Mouse (Mus musculus) MEL (cell line): Measurements from ENCODE around the gene Cep350. TPM values are rescaled to one million over a fixed set of nuclear protein-coding genes. Genes with fewer than 3 reads are reported as not detected.

Experiments
- DNase-seq: peaks from one replicate; pipeline ENCODE4 v3.0.0; 2011; ENCODE audit warnings: low read depth, low spot score
- H3K27ac ChIP-seq: 2 replicates; pipeline ENCODE4 v1.5.1; 2012; ENCODE audit warnings: low read depth, mild to moderate bottlenecking, control low read depth, low read length, moderate library complexity; ENCODE audit not compliant: control insufficient read depth
- H3K27me3 ChIP-seq, 2 experiments: fragments of 150-350 bp in 1 of 2; sonication (generic) in 1 of 2; 2 replicates each; pipeline ENCODE4 v1.6.1; 2012; ENCODE audit warnings: low read length in 2 of 2, mild to moderate bottlenecking in 2 of 2, improper control_type of control experiment in 1 of 2, moderate library complexity in 1 of 2; ENCODE audit not compliant: insufficient read depth in 2 of 2, control insufficient read depth in 1 of 2
- H3K36me3 ChIP-seq, 2 experiments: 2 replicates each; pipeline ENCODE4 v1.6.1; 2012 to 2014; ENCODE audit warnings: low read length in 2 of 2, improper control_type of control experiment in 1 of 2, inconsistent platforms in 1 of 2, mild to moderate bottlenecking in 1 of 2; ENCODE audit not compliant: insufficient read depth in 2 of 2, control insufficient read depth in 1 of 2
- H3K4me1 ChIP-seq, 2 experiments: fragments of 150-350 bp in 1 of 2; sonication (generic) in 1 of 2; 2 replicates each; pipeline ENCODE4 v1.6.1; 2012; ENCODE audit warnings: low read length in 2 of 2, improper control_type of control experiment in 1 of 2, mild to moderate bottlenecking in 1 of 2; ENCODE audit not compliant: insufficient read depth in 2 of 2, control insufficient read depth in 1 of 2
- H3K4me3 ChIP-seq, 2 experiments: fragments of 150-350 bp in 1 of 2; sonication (generic) in 1 of 2; 2 replicates each; pipeline ENCODE4 v1.5.1; 2012; ENCODE audit warnings: low read depth in 2 of 2, low read length in 2 of 2, mild to moderate bottlenecking in 2 of 2, moderate library complexity in 2 of 2, control low read depth in 1 of 2, improper control_type of control experiment in 1 of 2; ENCODE audit not compliant: control insufficient read depth in 1 of 2, insufficient read depth in 1 of 2
- H3K79me2 ChIP-seq: 2 replicates; pipeline ENCODE4 v1.6.1; 2012; ENCODE audit warnings: mild to moderate bottlenecking, low read length, moderate library complexity; ENCODE audit not compliant: control insufficient read depth, poor library complexity, insufficient read depth
- H3K9ac ChIP-seq: 2 replicates; pipeline ENCODE4 v1.6.1; 2012; ENCODE audit warnings: low read depth, mild to moderate bottlenecking, control low read depth, low read length, moderate library complexity; ENCODE audit not compliant: control insufficient read depth, poor library complexity, severe bottlenecking
- H3K9me3 ChIP-seq: fragments of 150-350 bp; sonication (generic); replicated peaks from 2 replicates; pipeline ENCODE4 v1.6.1; 2012; ENCODE audit warnings: mild to moderate bottlenecking, low read length, improper control_type of control experiment, moderate library complexity; ENCODE audit not compliant: insufficient read depth
- BHLHE40 ChIP-seq: IDR thresholded peaks from 2 replicates; pipeline ENCODE4 v1.6.1; 2012; ENCODE audit warnings: low read depth, mild to moderate bottlenecking, inconsistent platforms, low read length, improper control_type of control experiment, borderline replicate concordance
- CHD2 ChIP-seq: IDR thresholded peaks from 2 replicates; pipeline ENCODE4 v1.6.1; 2011; ENCODE audit warnings: low read length, improper control_type of control experiment
- CTCF ChIP-seq, 3 experiments: IDR thresholded peaks in 2 of 3; conservative IDR thresholded peaks in 1 of 3; 2 replicates each; pipeline ENCODE4 v1.5.1; 2011 to 2012; ENCODE audit warnings: low read length in 3 of 3, low read depth in 2 of 3, mild to moderate bottlenecking in 2 of 3, improper control_type of control experiment in 1 of 3, inconsistent platforms in 1 of 3, mixed read lengths in 1 of 3, moderate library complexity in 1 of 3; ENCODE audit not compliant: control insufficient read depth in 1 of 3, insufficient read depth in 1 of 3, poor library complexity in 1 of 3, severe bottlenecking in 1 of 3
- ELF1 ChIP-seq: IDR thresholded peaks from 2 replicates; pipeline ENCODE4 v1.6.1; 2014; ENCODE audit warnings: low read depth, mild to moderate bottlenecking, inconsistent platforms, low read length, improper control_type of control experiment, moderate library complexity
- EP300 ChIP-seq, 2 experiments: IDR thresholded peaks; 2 replicates each; pipeline ENCODE4 v1.6.1; 2011; ENCODE audit warnings: improper control_type of control experiment in 2 of 2, low read length in 2 of 2, low read depth in 1 of 2, mild to moderate bottlenecking in 1 of 2
- ETS1 ChIP-seq: IDR thresholded peaks from 2 replicates; pipeline ENCODE4 v1.6.1; 2012; ENCODE audit warnings: low read depth, mild to moderate bottlenecking, inconsistent platforms, low read length, improper control_type of control experiment, moderate library complexity
- GABPA ChIP-seq: IDR thresholded peaks from 2 replicates; pipeline ENCODE4 v1.6.1; 2012; ENCODE audit warnings: low read depth, mild to moderate bottlenecking, inconsistent platforms, low read length, improper control_type of control experiment, moderate library complexity
- GATA1 ChIP-seq: IDR thresholded peaks from 2 replicates; pipeline ENCODE4 v1.6.1; 2011; ENCODE audit warnings: low read depth, low read length, improper control_type of control experiment
- KAT2A ChIP-seq: conservative IDR thresholded peaks from 2 replicates; pipeline ENCODE4 v1.6.1; 2012; ENCODE audit warnings: low read depth, low read length, improper control_type of control experiment, inconsistent platforms
- MAFK ChIP-seq: IDR thresholded peaks from 2 replicates; pipeline ENCODE4 v1.6.1; 2011; ENCODE audit warnings: low read depth, mild to moderate bottlenecking, low read length, improper control_type of control experiment, borderline replicate concordance
- MAX ChIP-seq: IDR thresholded peaks from 2 replicates; pipeline ENCODE4 v1.6.1; 2011; ENCODE audit warnings: low read length, improper control_type of control experiment
- MEF2A ChIP-seq: IDR thresholded peaks from 2 replicates; pipeline ENCODE4 v1.6.1; 2014; ENCODE audit warnings: low read depth, mild to moderate bottlenecking, inconsistent platforms, low read length, improper control_type of control experiment; ENCODE audit not compliant: poor library complexity, insufficient replicate concordance, severe bottlenecking; ENCODE audit errors: extremely low read depth
- MYB ChIP-seq: IDR thresholded peaks from 2 replicates; pipeline ENCODE4 v1.6.1; 2011; ENCODE audit warnings: mild to moderate bottlenecking, low read depth, low read length, improper control_type of control experiment
- MYC ChIP-seq: IDR thresholded peaks from 2 replicates; pipeline ENCODE4 v1.6.1; 2011; ENCODE audit warnings: low read depth, mild to moderate bottlenecking, low read length, improper control_type of control experiment, moderate library complexity
- POLR2A ChIP-seq, 2 experiments: IDR thresholded peaks; 2 replicates each; pipeline ENCODE4 v1.6.1; 2011 to 2012; ENCODE audit warnings: low read length in 2 of 2, mild to moderate bottlenecking in 2 of 2, control low read depth in 1 of 2, improper control_type of control experiment in 1 of 2, low read depth in 1 of 2, moderate library complexity in 1 of 2; ENCODE audit not compliant: control insufficient read depth in 1 of 2, insufficient read depth in 1 of 2, poor library complexity in 1 of 2
- POLR2AphosphoS2 ChIP-seq: IDR thresholded peaks from 2 replicates; pipeline ENCODE4 v1.6.1; 2011; ENCODE audit warnings: low read length, improper control_type of control experiment
- POLR2AphosphoS5 ChIP-seq: IDR thresholded peaks from 2 replicates; pipeline ENCODE4 v1.6.1; 2012; ENCODE audit warnings: low read depth, borderline replicate concordance, mild to moderate bottlenecking, inconsistent platforms, low read length, moderate library complexity, mixed read lengths
- RCOR1 ChIP-seq: IDR thresholded peaks from 2 replicates; pipeline ENCODE4 v1.6.1; 2012; ENCODE audit warnings: low read depth, mild to moderate bottlenecking, inconsistent platforms, low read length, improper control_type of control experiment
- SIN3A ChIP-seq: IDR thresholded peaks from 2 replicates; pipeline ENCODE4 v1.6.1; 2012; ENCODE audit warnings: low read length, improper control_type of control experiment, inconsistent platforms
- SMC3 ChIP-seq: IDR thresholded peaks from 2 replicates; pipeline ENCODE4 v1.6.1; 2011; ENCODE audit warnings: low read depth, low read length, improper control_type of control experiment
- TAL1 ChIP-seq: IDR thresholded peaks from 2 replicates; pipeline ENCODE4 v1.6.1; 2012; ENCODE audit warnings: mild to moderate bottlenecking, inconsistent platforms, low read length, moderate library complexity, mixed read lengths
- TCF12 ChIP-seq: IDR thresholded peaks from 2 replicates; pipeline ENCODE4 v1.6.1; 2014; ENCODE audit warnings: low read depth, mild to moderate bottlenecking, inconsistent platforms, low read length, improper control_type of control experiment, moderate library complexity
- ZKSCAN1 ChIP-seq: IDR thresholded peaks from 2 replicates; pipeline ENCODE4 v1.6.1; 2012; ENCODE audit warnings: low read depth, mild to moderate bottlenecking, inconsistent platforms, low read length, improper control_type of control experiment, moderate library complexity
- ZMIZ1 ChIP-seq: IDR thresholded peaks from 2 replicates; pipeline ENCODE4 v1.6.1; 2012; ENCODE audit warnings: low read depth, mild to moderate bottlenecking, inconsistent platforms, low read length, improper control_type of control experiment, moderate library complexity
- ZNF384 ChIP-seq: IDR thresholded peaks from 2 replicates; pipeline ENCODE4 v1.6.1; 2012; ENCODE audit warnings: low read depth, mild to moderate bottlenecking, inconsistent platforms, low read length, improper control_type of control experiment
- polyA plus RNA-seq, 2 experiments: library from polyadenylated mRNA; stranded (reverse) in 1 of 2; unstranded in 1 of 2; fragments of >175 nt in 1 of 2; fragments of >200 nt in 1 of 2; gene quantifications; 2 replicates each; pipeline versions ENCODE4 v1.2.1 to v1.2.4; 2012; ENCODE audit warnings: low replicate concordance in 2 of 2, low read depth in 1 of 2; ENCODE audit not compliant: insufficient read length in 2 of 2, insufficient read depth in 1 of 2, missing spikeins in 1 of 2
- total RNA-seq: library from RNA; depleted of rRNA; stranded (reverse); fragments of 300-350 nt; gene quantifications from 2 replicates; pipeline ENCODE4 v1.2.3, GENCODE M21; 2012

Cep350 gene
- total and polyA plus RNA-seq, 3 experiments: 4.3 to 110 (median 9.7) TPM

GRCm38 (mm10) chr1:155987625-155988024 lies 14.6 kb upstream of the Cep350 start:
- Histone ChIP-seq H3K9ac (no peak overlapping the region), H3K4me1 (peaks cover 4 to 11% of the 10 kb centered on the region in 2 experiments; a peak in 3 of 4 replicates), H3K36me3 (peaks cover 0 to 11% of the 10 kb centered on the region in 2 experiments; a peak in 2 of 4 replicates), H3K4me3 (no peak overlapping the region), H3K9me3 (no peaks in the 10 kb centered on the region), H3K27ac (no peak overlapping the region), H3K27me3 (no peaks in the 10 kb centered on the region), H3K79me2 (no peaks in the 10 kb centered on the region)
- TF ChIP-seq MEF2A (no peak), ZNF384 (no peak), POLR2AphosphoS2 (no peak), BHLHE40 (no peak), POLR2A (IDR thresholded peaks at IDR 0.05; ENCODE audit: control insufficient read depth in 1 of 2, insufficient read depth in 1 of 2, low read depth in 1 of 2, low read length in 2 of 2, poor library complexity in 1 of 2) (no peak), CTCF (IDR thresholded peaks at IDR 0.05 in 2 of 3, conservative IDR thresholded peaks at IDR 0.05 in 1 of 3; ENCODE audit: control insufficient read depth in 1 of 3, insufficient read depth in 1 of 3, low read depth in 2 of 3, low read length in 3 of 3, poor library complexity in 1 of 3, severe bottlenecking in 1 of 3) (no peak), MAX (no peak), GABPA (no peak)
- DNase-seq: peak; percentile 77

GRCm38 (mm10) chr1:155974931-155975330 lies 1.9 kb upstream of the Cep350 start:
- Histone ChIP-seq H3K9ac (no peak overlapping the region), H3K4me3 (peak overlapping the region in 1 of 2 experiments; percentile 61; a peak in 3 of 4 replicates), H3K9me3 (no peaks in the 10 kb centered on the region), H3K27ac (peak overlapping the region; percentile 48), H3K27me3 (no peaks in the 10 kb centered on the region), H3K79me2 (peaks cover 14% of the 10 kb centered on the region), H3K4me1 (peaks cover 7 to 9% of the 10 kb centered on the region in 2 experiments), H3K36me3 (peaks cover 0 to 11% of the 10 kb centered on the region in 2 experiments; a peak in 2 of 4 replicates)
- peak; percentile 53 for DNase-seq
- TF ChIP-seq TAL1: peak; percentile 72
- TF ChIP-seq TCF12: peak; percentile 90
- TF ChIP-seq EP300 (IDR thresholded peaks at IDR 0.05; ENCODE audit: low read depth in 1 of 2, low read length in 2 of 2): peak; percentile 90 to 91
- TF ChIP-seq CHD2: peak; percentile 28; the same call in 1 of the 2 replicates
- 0 out of 2 replicates have a peak, but pooled peaks have one; percentile 38 for TF ChIP-seq MYB
- 0 out of 2 replicates have a peak, but pooled peaks have one; percentile 27 for TF ChIP-seq ZMIZ1
- no peak for TF ChIP-seq POLR2AphosphoS5
- TF ChIP-seq BHLHE40: 0 out of 2 replicates have a peak, but pooled peaks have one; percentile 36
- TF ChIP-seq ETS1: peak; percentile 74
- peak; percentile 33; the same call in 1 of the 2 replicates for TF ChIP-seq ELF1
- peak; percentile 93 for TF ChIP-seq RCOR1
- no peak for TF ChIP-seq MYC
- peak; percentile 95 for TF ChIP-seq GATA1
- TF ChIP-seq MAFK: peak; percentile 34; the same call in 1 of the 2 replicates
- 0 out of 2 replicates have a peak, but pooled peaks have one; percentile 31 for TF ChIP-seq KAT2A
- TF ChIP-seq SIN3A: peak; percentile 16; the same call in 1 of the 2 replicates
- no peak for TF ChIP-seq ZKSCAN1
- TF ChIP-seq MAX: peak; percentile 15; the same call in 1 of the 2 replicates
- TF ChIP-seq SMC3: no peak
- no peak for TF ChIP-seq ZNF384
- TF ChIP-seq, all 39 proteins: peak for 15
